Mouse (Mus musculus): ENCODE measurements around the gene Mrps35. TPM values are rescaled to one million over a fixed set of nuclear protein-coding genes. Genes with fewer than 3 reads are reported as not detected.
A peak's percentile ranks its signal among the peaks of the same experiment; 100 is the strongest.

Gene Mrps35
- total RNA-seq, 1 experiment from 2014 or later = 143 TPM

DNA sequence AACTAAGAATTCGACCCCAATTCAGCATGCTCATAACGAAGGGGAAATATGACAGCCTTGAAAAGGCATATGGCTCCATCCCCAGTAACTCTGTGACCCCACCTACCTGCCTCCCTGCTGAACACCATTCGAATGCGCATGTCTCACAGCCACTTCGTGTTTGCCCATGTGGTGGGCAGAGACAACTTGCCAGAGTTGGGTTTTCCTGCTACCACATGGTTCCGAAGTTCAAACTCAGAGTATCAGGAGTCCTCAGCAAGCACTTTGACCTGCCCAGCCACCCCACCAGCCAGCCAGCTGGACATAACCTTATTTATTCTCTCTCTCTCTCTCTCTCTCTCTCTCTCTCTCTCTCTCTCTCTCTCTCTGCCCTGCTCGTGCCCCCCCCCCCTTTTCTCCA is 45.2 kb downstream of the Mrps35 start:
- no peak for DNase-seq

GRCm38 (mm10) chr6:147088517-147088916 is 46.0 kb downstream of the Mrps35 start:
- no peak for DNase-seq

GRCm38 (mm10) chr6:147090191-147090590 is 47.6 kb downstream of the Mrps35 start:
- DNase-seq = no peak

- peak; percentile 90 for DNase-seq
Observed at GRCm38 (mm10) chr6:147091136-147092120, 48.9 kb downstream of the Mrps35 start, which contains the start of gene Klhl42. Gene Klhl42, plus strand, starts transcription at chr6:147091379.

- peak; percentile 79 for DNase-seq
Observed at GRCm38 (mm10) chr6:147092136-147092535, 49.6 kb downstream of the Mrps35 start.

- no peak for DNase-seq
Observed at GRCm38 (mm10) chr6:147094771-147095170, 52.2 kb downstream of the Mrps35 start.

DNA sequence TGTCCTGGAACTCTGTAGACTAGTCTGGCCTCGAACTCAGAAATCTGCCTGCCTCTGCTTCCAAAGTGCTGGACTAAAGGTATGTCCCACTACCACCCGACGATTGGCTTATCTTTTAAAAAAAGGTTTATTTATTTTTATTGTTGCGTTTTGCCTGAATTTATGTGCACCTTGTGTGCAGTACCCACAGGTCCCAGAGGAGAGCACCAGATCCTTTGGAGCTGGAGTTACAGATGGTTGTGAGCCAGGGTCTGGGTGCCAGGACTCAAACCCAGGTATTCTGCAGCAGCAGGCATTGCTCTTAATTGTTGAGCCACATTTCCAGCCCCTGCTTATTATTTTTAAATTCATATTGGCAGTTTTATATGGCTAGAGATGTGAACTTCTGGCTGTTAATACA is 53.5 kb downstream of the Mrps35 start:
- DNase-seq = no peak

DNA sequence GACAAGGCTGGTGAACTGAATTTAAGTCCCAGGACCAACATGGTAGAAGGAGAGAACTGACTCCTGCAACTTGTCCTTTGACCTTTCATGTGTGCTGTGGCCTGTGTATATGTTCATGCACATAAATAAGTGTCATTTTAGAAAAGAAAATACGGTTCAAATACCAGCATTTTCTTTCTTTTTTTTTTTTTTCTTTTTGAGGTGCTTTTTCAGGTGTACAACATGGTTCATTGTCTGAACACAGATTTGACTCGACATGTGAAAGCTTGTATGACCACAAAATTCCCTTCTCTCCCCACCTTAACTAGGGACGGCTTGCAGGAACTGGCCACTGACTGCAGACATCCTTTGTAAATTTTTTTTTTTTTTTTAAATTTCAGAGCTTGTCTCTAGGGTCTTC is 54.4 kb downstream of the Mrps35 start:
- DNase-seq = no peak

GRCm38 (mm10) chr6:147097346-147097929 is 54.9 kb downstream of the Mrps35 start:
- DNase-seq = no peak

DNA sequence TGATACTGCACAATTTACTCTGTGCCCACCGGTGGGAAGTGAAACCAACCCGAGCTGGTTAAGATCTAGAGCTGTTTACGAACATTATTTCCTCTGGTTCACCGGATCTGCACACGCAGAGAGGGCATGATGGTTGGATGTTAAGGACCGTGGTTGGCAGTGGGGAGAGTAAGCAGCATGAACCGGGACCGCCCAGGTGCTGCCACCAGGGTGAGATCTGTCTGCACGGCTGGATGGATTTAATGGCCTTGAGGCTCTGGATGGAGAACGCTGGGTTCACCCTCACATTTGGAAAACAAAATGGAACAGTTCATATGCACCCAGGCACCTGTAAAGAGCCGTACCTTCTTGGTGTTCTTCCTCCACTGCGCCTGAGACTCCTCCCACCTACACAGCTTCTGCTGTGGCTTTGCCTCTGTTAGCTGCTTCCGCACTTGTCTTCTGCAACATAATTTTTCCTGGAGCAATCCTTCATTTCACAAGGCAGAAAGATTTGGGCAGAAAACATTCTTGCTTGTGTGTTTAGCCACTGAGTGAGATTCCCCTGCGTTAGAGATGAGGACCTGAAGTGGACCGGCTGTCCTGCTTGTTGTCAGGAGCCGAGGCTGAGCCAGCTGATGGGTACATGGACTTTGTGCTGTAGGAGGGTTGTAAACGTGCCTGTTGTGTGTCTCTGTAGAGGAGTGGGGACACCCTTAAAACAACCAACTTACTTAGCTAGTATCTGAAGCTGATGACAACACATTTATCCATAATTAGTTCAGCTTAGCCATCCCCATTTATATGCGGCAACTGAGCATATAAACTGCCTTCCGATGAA is 57.1 kb downstream of the Mrps35 start:
- DNase-seq = no peak

- DNase-seq = no peak
Observed at GRCm38 (mm10) chr6:147102293-147102692, 59.7 kb downstream of the Mrps35 start.

DNA sequence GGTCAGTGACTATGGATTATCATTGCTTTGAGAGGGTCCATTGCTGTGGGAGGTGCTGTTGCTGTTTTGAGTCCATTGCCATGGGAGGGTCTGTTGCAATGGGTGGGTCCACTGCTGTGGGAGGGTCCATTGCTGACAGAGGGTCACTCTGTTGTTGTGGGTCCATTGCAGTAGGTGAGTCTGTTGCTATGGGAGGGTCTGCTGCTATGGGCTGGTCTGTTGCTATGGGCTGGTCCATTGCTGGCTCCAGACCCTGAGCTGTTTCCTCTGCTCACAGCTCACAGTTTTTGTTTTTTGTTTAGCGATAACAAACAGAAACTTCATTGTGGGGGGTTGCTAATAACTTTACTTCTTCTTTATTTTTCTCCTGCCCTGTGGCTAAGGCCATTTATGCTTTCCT is 63.0 kb downstream of the Mrps35 start:
- DNase-seq = no peak

GRCm38 (mm10) chr6:147106716-147107115 is 64.2 kb downstream of the Mrps35 start:
- DNase-seq = no peak

DNA sequence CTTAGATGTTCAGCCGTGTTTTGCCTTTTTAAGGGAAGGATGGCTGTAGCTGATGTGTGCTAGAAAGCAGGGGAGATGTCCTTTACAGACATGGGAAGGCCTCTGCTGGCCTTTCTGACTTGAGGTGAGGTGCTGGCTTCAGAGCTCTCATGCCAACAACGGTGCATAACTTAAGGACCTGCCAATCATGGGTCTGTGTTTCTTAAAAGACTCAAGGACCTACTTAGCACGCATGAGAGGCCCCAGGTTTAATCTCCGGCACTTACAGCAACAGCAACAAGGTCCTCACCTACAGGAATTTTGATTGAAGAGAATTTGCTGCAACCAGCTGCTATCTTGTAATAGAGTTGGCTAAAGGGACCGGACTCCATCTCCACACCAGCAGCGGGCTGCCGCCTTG is 66.7 kb downstream of the Mrps35 start:
- no peak for DNase-seq

- DNase-seq = peak; percentile 89
Observed at GRCm38 (mm10) chr6:147116579-147116978, 74.0 kb downstream of the Mrps35 start.

GRCm38 (mm10) chr6:147117764-147118163 is 75.2 kb downstream of the Mrps35 start:
- DNase-seq = no peak

DNA sequence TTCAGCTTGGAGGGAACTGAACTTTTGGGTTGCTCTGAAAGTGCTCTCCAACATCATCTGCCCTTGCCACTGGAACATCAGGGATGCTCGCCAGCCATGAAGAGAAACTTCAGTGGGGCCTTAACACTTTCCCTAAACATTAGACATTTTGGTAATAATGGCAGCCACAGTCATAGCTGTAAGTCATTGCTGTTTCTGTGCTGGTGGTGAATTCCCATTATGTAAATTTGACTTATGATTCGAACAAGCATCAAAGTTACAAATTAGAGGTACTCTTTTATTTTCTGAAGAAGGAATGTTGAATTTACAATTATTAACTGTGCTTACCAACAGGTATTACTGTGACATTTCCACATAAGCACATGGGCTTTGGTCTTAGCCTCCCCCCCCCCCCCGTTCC is 75.6 kb downstream of the Mrps35 start:
- DNase-seq = no peak

- no peak for DNase-seq
Observed at GRCm38 (mm10) chr6:147121320-147121719, 78.8 kb downstream of the Mrps35 start.

Measured in adrenal gland, postnatal 14 days (tissue).